Mouse (Mus musculus): ENCODE measurements at regions not wholly inside any gene's neighbourhood (a gene's known extent, or its start where the extent isn't known, plus 50 kb on each side); places are given as distances from the start of the nearest gene placed in this dataset.

DNA sequence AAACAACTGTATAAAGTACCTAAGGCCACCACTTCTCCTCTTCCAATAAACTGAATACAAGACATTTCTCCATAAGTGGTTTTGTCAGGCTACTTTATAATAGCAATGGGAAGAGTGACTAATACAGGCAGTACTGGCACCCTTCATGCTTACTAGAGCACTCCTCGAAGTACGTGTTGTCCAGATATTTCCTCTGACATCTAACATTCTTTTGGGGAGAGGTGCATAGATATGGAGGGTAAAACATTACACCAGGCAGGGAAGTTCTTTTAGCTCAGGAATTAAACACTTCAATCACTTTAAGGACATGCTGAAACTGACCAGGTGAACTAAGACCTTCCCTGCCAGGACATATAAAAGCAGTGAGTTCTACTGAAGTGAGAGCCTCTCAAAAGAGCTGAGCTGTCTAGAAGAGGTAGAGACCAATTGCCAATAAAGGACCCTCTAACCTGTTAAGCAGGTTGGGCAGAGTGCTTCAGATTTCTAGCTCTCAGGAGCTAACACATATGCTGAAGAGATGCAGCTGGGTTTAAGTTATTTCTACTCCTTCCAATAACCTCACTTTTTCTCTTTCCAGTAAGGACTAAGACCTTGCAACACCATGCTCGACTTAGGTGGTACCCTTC lies 318.7 kb upstream of the Robo2 start:
- no peak for TF ChIP-seq CTCF (IDR thresholded peaks at IDR 0.05; ENCODE audit: low read depth)
- no peak for TF ChIP-seq EP300 (IDR thresholded peaks at IDR 0.05; ENCODE audit: low read depth)

Data from liver, postnatal 0 days (tissue).